Mouse (Mus musculus): ENCODE results near the gene Fam171a1. TPM values are rescaled to one million over a fixed set of nuclear protein-coding genes. Genes with fewer than 3 reads are reported as not detected.
"Not testable (repeated sequence)": the region's sequence is repeated elsewhere in the genome, so short reads cannot be mapped to it uniquely, and the experiment has no call there.

The Fam171a1 gene
- total RNA-seq (2021) (10 to 100 TPM; 14.1 to 14.3 TPM), polyA plus RNA-seq (2012; rRNA removed) (10.8 and 19.2 TPM in 2 replicates)
- long read RNA-seq, full-length matches to known transcripts, result 10 of 21 reads
- long read RNA-seq, partial matches to known transcripts, result 10 of 21 reads
- long read RNA-seq, other reads (novel, unspliced or antisense), result 1 of 21 reads

GRCm38 (mm10) chr2:3113866-3114265 is at the start of gene Fam171a1:
Gene Fam171a1, plus strand, starts transcription at chr2:3114224.
- H3K36me3 ChIP-seq (ENCODE audit: control insufficient read depth, insufficient read depth, low read length), result peaks cover 3% of the 10 kb centered on the region; the same call in 1 of the 2 replicates
- no peaks in the 10 kb centered on the region for H3K79me2 ChIP-seq (replicated peaks; ENCODE audit: control insufficient read depth, insufficient read depth, low read length)
- H3K4me1 ChIP-seq (ENCODE audit: control insufficient read depth, insufficient read depth, low read length), result peaks cover 7% of the 10 kb centered on the region
- H3K9ac ChIP-seq (ENCODE audit: low read depth, low read length), result peak within 1 kb of the TSS; percentile 41; the same call in 1 of the 2 replicates
- no peaks in the 10 kb centered on the region for H3K27me3 ChIP-seq (ENCODE audit: control insufficient read depth, insufficient read depth, low read length)
- WGBS, result 50% methylated on average over 4 of the region's 4 CpGs
- TF ChIP-seq CTCF (IDR thresholded peaks at IDR 0.05), result no peak
- no peak for TF ChIP-seq EP300 (IDR thresholded peaks at IDR 0.05; ENCODE audit: insufficient read depth, low read depth, low read length)
- TF ChIP-seq POLR2A (IDR thresholded peaks at IDR 0.05; ENCODE audit: insufficient read depth, low read depth, low read length), result no peak
- intact Hi-C loops (cut with DNase I), result loop anchor here (2.0 to 10.0 kb wide), 2 partner anchors 21 to 301 kb away; no protein-coding TSS in a partner anchor
- H3K27ac ChIP-seq, result peak within 1 kb of the TSS; percentile 80
- H3K4me3 ChIP-seq, result peak within 1 kb of the TSS; percentile 2; the same call in 1 of the 2 replicates
- DNase-seq, result peak in 1 of 2 experiments; percentile 4

- DNase-seq, result no peak
- intact Hi-C loops (cut with DNase I), result no loop called here
These were observed 44.9 kb upstream of the Fam171a1 start for GRCm38 (mm10) chr2:3069140-3069539.

GRCm38 (mm10) chr2:3088361-3088760 is 25.7 kb upstream of the Fam171a1 start:
- WGBS, result 28% methylated on average over 3 of the region's 3 CpGs
- H3K27ac ChIP-seq; H3K9ac ChIP-seq (ENCODE audit: low read depth, low read length); H3K27me3 ChIP-seq (ENCODE audit: control insufficient read depth, insufficient read depth, low read length); H3K4me1 ChIP-seq (ENCODE audit: control insufficient read depth, insufficient read depth, low read length); H3K79me2 ChIP-seq (replicated peaks; ENCODE audit: control insufficient read depth, insufficient read depth, low read length); H3K4me3 ChIP-seq; H3K36me3 ChIP-seq (ENCODE audit: control insufficient read depth, insufficient read depth, low read length): not testable (repeated sequence)
- intact Hi-C loops (cut with DNase I), result loop anchor here (2.0 kb wide), 1 partner anchor 238 kb away; no protein-coding TSS in a partner anchor
- DNase-seq, result peak in 1 of 2 experiments; percentile 30
- 0 out of 2 replicates have a peak, but pooled peaks have one; percentile 3 for TF ChIP-seq CTCF (IDR thresholded peaks at IDR 0.05)

More at GRCm38 (mm10) chr2:3069140-3069539, 44.9 kb upstream of the Fam171a1 start:
- no peaks in the 10 kb centered on the region for H3K27me3 ChIP-seq (ENCODE audit: control insufficient read depth, insufficient read depth, low read length)
- no peaks in the 10 kb centered on the region for H3K36me3 ChIP-seq (ENCODE audit: control insufficient read depth, insufficient read depth, low read length)
- 74% methylated on average over 1 of the region's 1 CpGs for WGBS
- H3K4me3 ChIP-seq, result no peak overlapping the region
- no peaks in the 10 kb centered on the region for H3K4me1 ChIP-seq (ENCODE audit: control insufficient read depth, insufficient read depth, low read length)
- no peak overlapping the region for H3K9ac ChIP-seq (ENCODE audit: low read depth, low read length)
- H3K27ac ChIP-seq, result no peak overlapping the region
- no peaks in the 10 kb centered on the region for H3K79me2 ChIP-seq (replicated peaks; ENCODE audit: control insufficient read depth, insufficient read depth, low read length)
- TF ChIP-seq POLR2A (IDR thresholded peaks at IDR 0.05; ENCODE audit: insufficient read depth, low read depth, low read length), result no peak
- TF ChIP-seq CTCF (IDR thresholded peaks at IDR 0.05), result no peak
- TF ChIP-seq EP300 (IDR thresholded peaks at IDR 0.05; ENCODE audit: insufficient read depth, low read depth, low read length), result no peak

GRCm38 (mm10) chr2:3089274-3089673 is 24.8 kb upstream of the Fam171a1 start:
- H3K27ac ChIP-seq, result no peak overlapping the region
- WGBS, result 17% methylated on average over 1 of the region's 1 CpGs
- no peaks in the 10 kb centered on the region for H3K79me2 ChIP-seq (replicated peaks; ENCODE audit: control insufficient read depth, insufficient read depth, low read length)
- peaks cover 2% of the 10 kb centered on the region; the same call in 1 of the 2 replicates for H3K36me3 ChIP-seq (ENCODE audit: control insufficient read depth, insufficient read depth, low read length)
- TF ChIP-seq CTCF (IDR thresholded peaks at IDR 0.05) (peak; percentile 85), EP300 (IDR thresholded peaks at IDR 0.05; ENCODE audit: insufficient read depth, low read depth, low read length) (no peak), POLR2A (IDR thresholded peaks at IDR 0.05; ENCODE audit: insufficient read depth, low read depth, low read length) (no peak)
- H3K4me1 ChIP-seq (ENCODE audit: control insufficient read depth, insufficient read depth, low read length), result no peaks in the 10 kb centered on the region
- intact Hi-C loops (cut with DNase I), result loop anchor here (1.0 to 2.0 kb wide), 2 partner anchors 140 to 238 kb away; no protein-coding TSS in a partner anchor
- no peak for DNase-seq
- no peak overlapping the region for H3K9ac ChIP-seq (ENCODE audit: low read depth, low read length)
- H3K4me3 ChIP-seq, result no peak overlapping the region
- no peaks in the 10 kb centered on the region for H3K27me3 ChIP-seq (ENCODE audit: control insufficient read depth, insufficient read depth, low read length)

GRCm38 (mm10) chr2:3096101-3096500 is 17.9 kb upstream of the Fam171a1 start:
- Histone ChIP-seq H3K9ac (ENCODE audit: low read depth, low read length) (no peak overlapping the region), H3K79me2 (replicated peaks; ENCODE audit: control insufficient read depth, insufficient read depth, low read length) (no peaks in the 10 kb centered on the region), H3K27me3 (ENCODE audit: control insufficient read depth, insufficient read depth, low read length) (no peaks in the 10 kb centered on the region), H3K4me1 (ENCODE audit: control insufficient read depth, insufficient read depth, low read length) (no peaks in the 10 kb centered on the region), H3K27ac (no peak overlapping the region; the same call in 1 of the 2 replicates), H3K36me3 (ENCODE audit: control insufficient read depth, insufficient read depth, low read length) (peaks cover 2% of the 10 kb centered on the region; the same call in 1 of the 2 replicates), H3K4me3 (no peak overlapping the region)
- no peak for DNase-seq
- 25% methylated on average over 1 of the region's 1 CpGs for WGBS
- intact Hi-C loops (cut with DNase I), result no loop called here
- TF ChIP-seq POLR2A (IDR thresholded peaks at IDR 0.05; ENCODE audit: insufficient read depth, low read depth, low read length), result no peak
- no peak for TF ChIP-seq CTCF (IDR thresholded peaks at IDR 0.05)
- TF ChIP-seq EP300 (IDR thresholded peaks at IDR 0.05; ENCODE audit: insufficient read depth, low read depth, low read length), result no peak

GRCm38 (mm10) chr2:3099971-3100370 is 14.1 kb upstream of the Fam171a1 start:
- H3K4me1 ChIP-seq (ENCODE audit: control insufficient read depth, insufficient read depth, low read length), result peaks cover 5% of the 10 kb centered on the region
- intact Hi-C loops (cut with DNase I), result no loop called here
- WGBS, result 83% methylated on average over 4 of the region's 4 CpGs
- peaks cover 5% of the 10 kb centered on the region; the same call in 1 of the 2 replicates for H3K36me3 ChIP-seq (ENCODE audit: control insufficient read depth, insufficient read depth, low read length)
- TF ChIP-seq EP300 (IDR thresholded peaks at IDR 0.05; ENCODE audit: insufficient read depth, low read depth, low read length), result no peak
- no peak for TF ChIP-seq POLR2A (IDR thresholded peaks at IDR 0.05; ENCODE audit: insufficient read depth, low read depth, low read length)
- no peak for TF ChIP-seq CTCF (IDR thresholded peaks at IDR 0.05)
- DNase-seq, result no peak
- H3K27ac ChIP-seq, result no peak overlapping the region
- no peak overlapping the region for H3K4me3 ChIP-seq
- H3K79me2 ChIP-seq (replicated peaks; ENCODE audit: control insufficient read depth, insufficient read depth, low read length), result no peaks in the 10 kb centered on the region
- no peak overlapping the region for H3K9ac ChIP-seq (ENCODE audit: low read depth, low read length)
- H3K27me3 ChIP-seq (ENCODE audit: control insufficient read depth, insufficient read depth, low read length), result no peaks in the 10 kb centered on the region
